Mouse (Mus musculus): ENCODE measurements at regions not wholly inside any gene's neighbourhood (a gene's known extent, or its start where the extent isn't known, plus 50 kb on each side); places are given as distances from the start of the nearest gene placed in this dataset.

DNA sequence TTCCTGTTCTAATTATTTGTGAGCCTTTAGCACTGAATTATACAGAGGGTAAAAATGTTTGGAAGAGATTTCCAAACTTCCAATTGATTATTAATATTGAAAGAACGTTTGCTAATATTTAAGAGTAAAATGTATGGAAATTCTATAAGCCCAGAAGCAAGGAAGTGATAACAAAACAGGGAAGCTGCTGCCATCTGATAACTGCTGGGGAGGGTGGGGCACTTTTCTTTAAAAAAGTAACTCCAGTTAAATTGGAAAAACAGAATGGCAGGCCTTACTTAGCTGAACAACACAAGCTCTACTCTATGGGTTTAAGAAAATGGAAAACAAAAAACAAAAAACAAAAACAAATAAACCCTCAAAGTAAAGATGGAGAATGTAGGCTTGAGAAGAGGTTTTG, 1327.7 kb downstream of the Hace1 start:
- DNase-seq (ENCODE audit: low spot score in 2 of 2): no peak

DNA sequence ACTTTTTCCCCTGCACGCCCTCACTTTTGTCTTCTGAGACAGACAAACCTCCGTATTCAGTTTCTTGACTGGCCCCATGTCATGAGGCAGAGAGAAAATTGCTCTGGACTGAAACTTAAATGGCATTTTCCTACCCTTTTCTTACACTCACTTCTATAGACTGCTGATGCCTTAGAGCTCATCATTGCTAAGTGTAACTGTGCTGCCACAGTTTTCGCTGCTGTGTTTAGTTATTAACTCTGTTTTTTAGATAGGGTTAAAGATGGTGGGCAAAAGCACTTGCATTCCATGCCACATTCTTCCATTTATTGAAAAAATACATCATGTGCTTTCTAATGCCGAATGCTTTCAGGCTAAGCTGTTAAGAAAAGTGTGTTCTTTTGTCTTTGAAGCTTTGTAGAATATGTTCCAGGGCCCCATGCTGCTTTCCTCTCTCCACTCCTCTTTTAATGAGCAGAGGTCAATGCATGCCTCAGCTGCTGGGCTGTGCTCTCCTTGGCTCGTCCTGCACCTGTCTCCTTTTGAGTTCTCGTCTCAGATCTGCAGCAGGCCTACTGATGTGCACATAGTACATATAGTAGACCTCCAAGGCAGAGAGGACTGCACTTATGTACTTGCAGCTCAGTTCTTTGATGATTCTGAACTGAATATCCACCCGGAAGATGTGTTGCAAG, 1345.0 kb downstream of the Hace1 start:
- no peak for DNase-seq (ENCODE audit: low spot score in 2 of 2)

DNA sequence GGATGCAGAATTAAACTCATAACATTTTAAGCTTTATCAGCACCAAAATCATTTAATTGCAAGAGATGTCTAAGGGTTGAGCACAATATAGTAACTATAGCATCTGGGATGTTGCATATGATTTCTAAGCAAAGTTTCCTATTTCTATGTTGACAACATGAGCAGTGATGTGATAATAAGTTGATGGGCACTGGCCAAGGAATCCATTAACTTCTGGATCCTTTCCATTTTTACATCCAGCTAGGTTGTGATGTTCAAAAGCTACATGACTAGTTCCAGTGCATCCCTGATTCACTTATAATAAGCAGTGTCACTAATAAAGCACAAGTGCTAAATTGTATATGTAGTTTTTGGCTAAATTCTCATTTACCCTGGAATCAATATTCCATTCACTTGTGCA, 1356.7 kb downstream of the Hace1 start:
- DNase-seq (ENCODE audit: low spot score in 2 of 2): no peak

DNA sequence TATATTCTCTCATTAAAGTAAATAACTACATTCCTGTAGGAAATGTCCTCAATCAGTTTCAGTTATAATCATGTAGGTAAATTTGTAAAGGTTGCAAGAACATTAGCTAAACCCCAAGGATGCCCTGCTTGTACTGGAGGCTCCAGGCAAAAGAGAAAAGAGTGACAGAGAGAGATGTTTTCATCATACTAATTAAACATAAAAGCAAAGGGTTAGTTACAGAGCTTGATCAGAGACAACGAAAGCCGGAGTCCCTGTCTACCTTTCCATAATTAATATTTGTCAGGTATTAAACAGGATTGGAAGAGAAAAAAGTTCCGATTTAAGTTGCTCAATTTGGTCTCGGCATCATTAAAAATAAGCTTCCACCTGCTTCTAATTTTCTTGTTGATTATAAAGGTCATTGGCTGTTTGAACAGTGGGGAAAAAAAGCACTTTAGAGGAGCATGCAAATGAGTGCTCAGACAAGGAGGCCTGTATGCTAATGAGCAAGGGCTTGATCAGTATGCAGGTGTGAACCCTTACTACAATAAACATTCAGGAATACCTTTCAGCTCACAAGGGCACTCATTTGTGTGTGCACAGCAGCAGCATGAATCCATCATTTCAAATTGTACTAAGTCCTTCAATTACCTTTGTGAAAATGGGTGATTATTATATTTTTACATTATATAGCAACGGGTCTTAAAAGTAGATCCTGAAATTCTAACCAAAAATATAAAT, 1358.8 kb downstream of the Hace1 start:
- no peak for DNase-seq (ENCODE audit: low spot score in 2 of 2)

DNA sequence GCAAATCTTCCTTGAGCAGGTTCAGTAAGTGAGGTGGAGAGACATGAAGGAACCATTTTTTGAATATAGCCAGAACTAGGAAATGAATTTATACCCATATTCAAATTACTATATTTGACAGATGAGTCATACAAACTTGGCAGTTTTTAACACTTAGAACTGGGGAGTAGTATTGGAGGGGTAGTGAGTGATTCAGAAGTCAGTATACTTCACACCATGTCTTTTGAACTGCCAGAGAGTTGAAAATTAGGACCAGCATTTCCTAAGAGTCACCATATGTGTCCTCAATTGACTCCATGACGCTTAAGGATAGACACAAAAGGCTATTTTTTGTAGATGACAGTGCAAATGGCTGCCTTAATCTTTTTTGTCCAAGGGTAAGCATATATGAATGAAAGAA, 1361.7 kb downstream of the Hace1 start:
- DNase-seq (ENCODE audit: low spot score in 2 of 2): no peak

DNA sequence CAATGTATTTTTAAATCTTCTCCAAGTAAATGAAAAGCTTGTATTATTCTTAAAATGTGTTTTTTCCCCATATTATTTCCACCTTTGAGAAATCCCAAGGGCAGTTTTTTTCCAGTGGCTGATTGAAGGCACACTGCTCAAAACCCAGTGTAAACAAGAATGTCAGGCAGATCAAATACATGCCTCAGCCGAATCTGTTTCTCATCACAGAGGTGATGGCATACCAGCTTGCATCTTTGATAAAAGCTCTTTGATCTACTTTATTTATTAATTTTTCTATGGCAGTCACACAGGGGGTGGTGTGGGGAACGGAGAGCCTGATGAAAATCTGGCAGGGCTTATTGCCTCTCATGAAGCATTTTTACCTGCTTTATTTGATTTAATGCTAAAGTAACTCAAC, 1362.2 kb downstream of the Hace1 start:
- no peak for DNase-seq (ENCODE audit: low spot score in 2 of 2)

DNA sequence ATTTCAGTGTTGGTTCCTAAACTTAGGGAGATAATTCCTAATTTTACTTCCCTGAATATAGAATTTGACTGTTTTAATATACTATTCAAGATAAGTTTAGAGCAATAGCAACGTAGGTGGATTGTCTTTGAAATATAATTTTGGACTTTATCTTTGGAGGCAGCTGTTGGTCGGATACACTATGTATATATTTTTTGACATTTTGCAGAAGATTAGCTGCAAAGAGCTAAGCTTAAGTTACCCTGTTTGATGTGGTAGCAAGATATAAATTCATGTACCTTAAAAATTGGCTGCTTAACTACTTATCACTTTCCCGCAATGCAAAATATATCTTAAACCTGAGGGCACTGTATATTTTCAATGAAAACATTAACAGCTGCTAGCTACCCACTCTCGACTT, 1375.3 kb downstream of the Hace1 start:
- DNase-seq (ENCODE audit: low spot score in 2 of 2): no peak

DNA sequence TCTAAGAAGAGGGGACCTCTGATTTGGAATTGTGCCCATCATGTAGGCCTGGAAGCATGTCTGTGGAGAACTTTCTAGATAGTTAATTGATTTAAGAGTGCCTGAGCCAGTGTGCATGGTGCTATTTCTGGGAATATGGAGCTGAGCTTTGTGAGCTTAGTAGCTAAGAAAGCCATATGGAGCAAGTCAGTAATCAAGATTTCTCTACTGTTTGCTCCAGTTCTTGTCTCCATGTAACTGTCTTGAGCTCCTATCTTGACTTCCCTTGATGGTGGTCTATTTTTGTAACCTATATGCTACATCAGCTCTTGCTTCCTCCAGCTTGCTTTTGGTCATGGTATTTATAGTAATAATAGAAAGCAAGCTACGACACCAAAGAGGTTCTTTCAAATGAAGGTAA, 1377.1 kb downstream of the Hace1 start:
- no peak for DNase-seq (ENCODE audit: low spot score in 2 of 2)

DNA sequence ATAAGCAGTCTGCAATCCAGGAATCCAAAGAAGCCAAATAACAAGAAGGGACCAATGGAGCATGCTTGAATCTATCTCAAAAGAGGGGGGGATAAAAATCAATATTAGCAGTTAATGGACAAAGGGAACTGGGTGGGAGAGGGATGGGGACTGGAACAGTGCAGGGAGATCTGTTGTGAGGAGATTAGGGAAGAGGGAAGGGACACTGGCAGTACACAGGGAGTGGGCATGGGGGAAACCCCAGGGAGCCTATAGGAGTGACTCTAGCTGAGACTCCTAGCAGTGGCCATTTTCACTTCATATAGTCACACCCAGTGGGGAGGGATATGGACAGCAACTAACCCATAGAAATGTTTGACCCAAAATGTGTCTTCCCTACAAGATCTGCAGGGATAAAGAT, 1402.8 kb downstream of the Hace1 start:
- no peak for DNase-seq (ENCODE audit: low spot score in 2 of 2)

DNA sequence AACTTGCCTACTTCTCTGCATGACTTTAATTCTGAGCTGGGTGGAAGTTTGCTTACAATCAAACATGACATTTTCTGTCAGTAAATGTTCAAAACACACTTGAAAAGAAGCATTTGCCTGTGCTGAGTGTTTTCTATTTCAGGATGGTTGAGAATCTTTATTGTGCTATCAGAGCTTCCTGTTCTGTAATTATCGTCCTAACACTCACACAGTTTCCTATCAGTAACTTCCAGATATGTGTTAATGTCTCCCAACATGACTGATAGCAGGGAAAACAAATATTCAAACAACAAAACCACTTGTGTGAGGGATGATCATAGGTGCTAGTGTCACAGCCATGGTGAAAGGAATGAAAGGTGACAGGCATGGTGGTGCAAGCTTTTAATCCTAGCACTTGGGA, 1422.1 kb downstream of the Hace1 start:
- DNase-seq (ENCODE audit: low spot score in 2 of 2): no peak

DNA sequence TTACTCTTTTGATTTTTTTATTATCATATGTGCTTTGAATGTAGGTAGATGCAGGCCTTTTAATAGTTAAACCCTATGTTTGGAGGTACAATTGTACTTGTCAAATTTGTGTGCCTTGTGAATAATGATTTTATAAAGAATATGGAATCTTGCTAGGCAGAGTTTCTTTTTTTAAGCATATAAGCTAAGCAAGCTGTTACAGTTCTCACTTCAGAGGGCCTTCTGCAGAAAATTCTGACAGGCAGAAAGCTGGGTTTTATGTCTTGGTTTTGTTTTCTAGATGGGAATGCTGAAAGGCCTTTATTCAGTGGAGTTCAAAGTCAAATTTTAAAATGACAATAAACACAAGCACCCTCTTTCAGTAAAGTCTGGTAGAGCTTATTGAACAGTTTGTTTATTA, 1451.1 kb downstream of the Hace1 start:
- DNase-seq (ENCODE audit: low spot score in 2 of 2): peak in 1 of 2 experiments; percentile 2

DNA sequence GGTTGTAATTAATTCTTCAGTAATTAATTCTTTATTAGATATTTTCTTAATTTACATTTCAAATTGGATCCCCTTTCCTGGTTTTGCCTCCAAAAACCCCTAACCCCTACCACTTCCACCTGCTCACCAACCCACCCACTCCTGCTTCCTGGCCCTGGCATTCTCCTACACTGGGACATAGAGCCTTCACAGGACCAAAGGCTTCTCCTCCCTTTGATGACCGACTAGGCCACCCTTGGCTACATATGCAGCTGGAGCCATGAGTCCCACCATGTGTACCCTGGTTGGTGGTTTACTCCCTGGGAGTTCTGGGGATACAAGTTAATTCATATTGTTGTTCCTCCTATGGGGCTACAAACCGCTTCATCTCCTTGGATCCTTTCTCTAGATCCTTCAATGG, 1477.0 kb downstream of the Hace1 start:
- no peak for DNase-seq (ENCODE audit: low spot score in 2 of 2)

DNA sequence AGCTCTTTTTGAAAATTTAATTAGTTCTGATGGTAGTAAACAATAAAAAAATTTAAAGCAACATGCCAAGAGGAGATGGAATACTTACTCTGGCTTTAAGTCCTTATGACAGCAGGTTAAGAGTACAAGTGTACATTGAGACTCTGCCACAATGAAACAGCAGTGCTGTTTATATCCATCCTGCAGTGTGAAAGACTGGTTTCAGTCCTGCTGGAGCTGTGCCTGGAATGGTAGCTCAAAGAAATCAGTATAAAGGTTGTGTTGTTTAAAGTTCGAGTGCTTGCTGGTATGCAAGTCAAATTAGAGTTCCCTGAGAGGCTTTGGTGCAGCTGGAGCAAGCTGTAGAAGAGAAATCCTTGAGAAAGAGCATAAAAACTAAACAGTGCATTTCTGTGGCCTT, 1524.9 kb downstream of the Hace1 start:
- DNase-seq (ENCODE audit: low spot score in 2 of 2): peak; percentile 31 to 38
